Comparison of ENCODE assay signal across 25 mouse cellular contexts in the genomic region with DNA sequence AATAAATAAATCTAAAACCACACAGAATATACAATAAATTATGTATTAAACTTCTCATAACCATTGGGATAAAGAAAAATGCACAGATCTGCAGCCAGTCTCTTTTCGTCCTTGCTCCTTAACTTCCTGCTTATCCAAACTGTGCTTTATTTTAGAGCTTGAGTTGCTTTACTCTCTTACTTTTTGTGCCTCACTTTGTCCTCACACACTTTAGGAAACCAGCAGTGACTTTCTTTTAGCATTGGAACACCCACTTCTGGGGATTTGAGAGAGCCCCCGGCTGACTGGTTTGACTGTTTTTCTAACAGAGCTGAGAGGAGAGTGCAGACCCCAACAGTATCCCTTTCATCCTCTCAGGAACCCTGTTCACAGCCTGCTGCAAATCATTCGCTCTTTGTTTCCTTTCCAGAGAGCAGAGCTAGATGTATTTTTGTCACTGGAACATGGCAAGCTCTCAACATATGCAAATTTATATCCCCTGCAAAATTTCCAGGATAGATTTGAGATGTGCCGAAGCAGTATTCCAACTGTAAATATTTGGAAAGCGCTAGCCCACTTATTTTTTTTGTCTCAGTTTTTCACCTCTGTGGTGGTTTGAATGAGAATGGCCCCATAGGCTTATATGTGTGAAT.
"Had no signal": no experiment of that assay in that cellular context is flagged by ENCODE, and none has a peak within 500 bp of the region (broad histone marks: within the 10 kb centered on the region; RNA-seq: fewer than 3 reads in every experiment).

No protein-coding gene starts in this region.

- DNase-seq: forebrain, postnatal 0 days; gastrocnemius, postnatal 14 days; heart, adult 18-20 months; heart, postnatal 10 days; heart, postnatal 4 days; kidney, adult 18-20 months; kidney, adult 8-10 months; kidney, postnatal 10 days; kidney, postnatal 25 days; kidney, postnatal 4 days; left cerebral cortex, postnatal 4 days had no signal

- H3K36me3 ChIP-seq: heart, embryonic 10.5 days; heart, embryonic 12.5 days; hindbrain, embryonic 10.5 days; hindbrain, embryonic 12.5 days; intestine, embryonic 15.5 days; limb, embryonic 13.5 days; limb, embryonic 15.5 days had no signal

- ATAC-seq: forebrain, postnatal 0 days; hindbrain, embryonic 16.5 days; inflammation-experienced regulatory T-cells, adult 6 months; intestine, embryonic 15.5 days; intestine, postnatal 0 days had no signal

- H3K4me3 ChIP-seq: heart, embryonic 10.5 days; heart, embryonic 12.5 days; hindbrain, embryonic 10.5 days; hindbrain, embryonic 12.5 days; intestine, embryonic 15.5 days; layer of hippocampus, adult 2 months; left cerebral cortex, adult 2 months; limb, embryonic 13.5 days; limb, embryonic 15.5 days had no signal

- H3K4me1 ChIP-seq: heart, embryonic 10.5 days; hindbrain, embryonic 12.5 days; intestine, embryonic 15.5 days had no signal

- H3K9ac ChIP-seq: forebrain, postnatal 0 days; heart, embryonic 12.5 days; hindbrain, embryonic 12.5 days; hindbrain, embryonic 14.5 days; intestine, embryonic 15.5 days; limb, embryonic 13.5 days; limb, embryonic 15.5 days; liver, embryonic 14.5 days had no signal

- H3K9me3 ChIP-seq: heart, embryonic 10.5 days; hindbrain, embryonic 12.5 days; intestine, embryonic 15.5 days; limb, embryonic 15.5 days had no signal

- H3K27ac ChIP-seq: heart, embryonic 10.5 days; hindbrain, embryonic 10.5 days; hindbrain, embryonic 12.5 days; hindbrain, embryonic 14.5 days; intestine, embryonic 15.5 days; layer of hippocampus, adult 2 months; left cerebral cortex, adult 2 months; limb, embryonic 13.5 days; limb, embryonic 15.5 days; liver, embryonic 14.5 days had no signal

- H3K27me3 ChIP-seq: heart, embryonic 12.5 days; hindbrain, embryonic 12.5 days; intestine, embryonic 15.5 days; limb, embryonic 13.5 days; limb, embryonic 15.5 days had no signal

- H3K4me2 ChIP-seq: heart, embryonic 12.5 days; hindbrain, embryonic 12.5 days; hindbrain, embryonic 14.5 days; intestine, embryonic 15.5 days; limb, embryonic 13.5 days; limb, embryonic 15.5 days had no signal
